Mouse (Mus musculus) heart, embryonic 14.5 days (tissue): Measurements from ENCODE around the gene Zfp108. TPM values are rescaled to one million over a fixed set of nuclear protein-coding genes. Genes with fewer than 3 reads are reported as not detected.

Experiments used
- ATAC-seq: fragments of 200-750 bp; cut with Nextera tagmentation; 2 replicates; pipeline ENCODE4 v1.8.0; 2017; ENCODE audit warnings: low read depth, moderate TSS enrichment; ENCODE audit not compliant: insufficient number of reproducible peaks, insufficient read depth, low FRiP score
- H3K27ac ChIP-seq, 2 experiments: fragments of 200-500 bp in 1 of 2; fragments of 300-500 bp in 1 of 2; sonication (generic) in 1 of 2; replicated peaks in 1 of 2; 2 replicates each; pipeline ENCODE4 v1.5.1; 2012 to 2014; ENCODE audit warnings: low read depth in 2 of 2, low read length in 2 of 2, control low read depth in 1 of 2, mild to moderate bottlenecking in 1 of 2, mixed read lengths in 1 of 2; ENCODE audit not compliant: control insufficient read depth in 1 of 2, insufficient read depth in 1 of 2
- H3K27me3 ChIP-seq: fragments of 300-500 bp; sonication (generic); 2 replicates; pipeline ENCODE4 v1.6.1; 2014; ENCODE audit warnings: mild to moderate bottlenecking, low read length, control low read depth; ENCODE audit not compliant: control insufficient read depth, insufficient read depth
- H3K36me3 ChIP-seq: fragments of 300-500 bp; sonication (generic); 2 replicates; pipeline ENCODE4 v1.6.1; 2014; ENCODE audit warnings: mild to moderate bottlenecking, control low read depth, low read length, mixed read lengths; ENCODE audit not compliant: control insufficient read depth, insufficient read depth
- H3K4me1 ChIP-seq, 2 experiments: fragments of 200-500 bp in 1 of 2; fragments of 300-500 bp in 1 of 2; sonication (generic) in 1 of 2; 2 replicates each; pipeline ENCODE4 v1.6.1; 2012 to 2014; ENCODE audit warnings: low read length in 2 of 2, control low read depth in 1 of 2, mixed read lengths in 1 of 2; ENCODE audit not compliant: control insufficient read depth in 2 of 2, insufficient read depth in 2 of 2
- H3K4me2 ChIP-seq: fragments of 300-500 bp; sonication (generic); 2 replicates; pipeline ENCODE4 v1.6.1; 2014; ENCODE audit warnings: mild to moderate bottlenecking, low read length
- H3K4me3 ChIP-seq, 2 experiments: fragments of 200-500 bp in 1 of 2; fragments of 300-500 bp in 1 of 2; sonication (generic) in 1 of 2; 2 replicates each; pipeline ENCODE4 v1.5.1; 2012 to 2014; ENCODE audit warnings: low read length in 2 of 2, mild to moderate bottlenecking in 2 of 2, control low read depth in 1 of 2, low read depth in 1 of 2, moderate library complexity in 1 of 2; ENCODE audit not compliant: control insufficient read depth in 1 of 2, insufficient read depth in 1 of 2
- H3K9ac ChIP-seq: fragments of 300-500 bp; sonication (generic); 2 replicates; pipeline ENCODE4 v1.6.1; 2014; ENCODE audit warnings: mild to moderate bottlenecking, low read length
- H3K9me3 ChIP-seq: fragments of 300-500 bp; sonication (generic); 2 replicates; pipeline ENCODE4 v1.6.1; 2016; ENCODE audit warnings: low read length, control low read depth; ENCODE audit not compliant: control insufficient read depth
- WGBS: fragments of 180-500 bp; shearing (Covaris S2); extraction: QIAGEN DNeasy Blood & Tissue Kit; methylation state at CpG from one replicate; pipeline ENCODE4 v1.1.7; 2014; 5-methylcytosine and 5-hydroxymethylcytosine counted together
- polyA plus RNA-seq: library from polyadenylated mRNA; unstranded; fragments of >200 nt; fragmentation: Nextera tagmentation; extraction: Ambion mirVana; gene quantifications from 2 replicates; pipeline ENCODE4 v1.2.1, GENCODE M21; 2014

The Zfp108 gene
- polyA plus RNA-seq, 1 experiment from 2014 or later = 2.2 TPM

DNA sequence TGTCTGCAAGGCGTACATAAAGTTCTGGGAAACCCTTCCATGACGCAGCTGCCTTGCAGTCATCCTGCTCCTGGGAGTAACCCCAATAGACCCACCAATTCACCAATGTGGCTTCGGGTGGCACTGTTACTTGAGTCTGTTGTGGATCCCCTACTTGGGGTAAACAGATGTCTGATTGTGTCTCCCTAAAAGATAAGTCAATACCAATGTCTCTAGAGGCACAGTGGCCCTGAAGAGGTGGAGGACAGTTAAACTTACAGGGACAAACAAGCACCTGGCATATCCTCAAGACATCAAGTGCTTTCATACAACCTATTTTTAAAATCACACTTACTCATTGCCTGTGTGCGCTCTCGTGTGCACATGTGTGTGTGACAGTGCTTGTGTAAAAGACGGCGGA, 40.8 kb downstream of the Zfp108 start:
- 95% methylated on average over 7 of the region's 7 CpGs for WGBS
- no peak for ATAC-seq
- no peak overlapping the region for H3K9ac ChIP-seq
- no peaks in the 10 kb centered on the region for H3K9me3 ChIP-seq
- H3K4me3 ChIP-seq = no peak overlapping the region
- H3K36me3 ChIP-seq = peaks cover 68% of the 10 kb centered on the region
- peaks cover 3 to 12% of the 10 kb centered on the region in 2 experiments; a peak in 3 of 4 replicates for H3K4me1 ChIP-seq
- no peak overlapping the region for H3K4me2 ChIP-seq
- H3K27me3 ChIP-seq = no peaks in the 10 kb centered on the region
- no peak overlapping the region for H3K27ac ChIP-seq

DNA sequence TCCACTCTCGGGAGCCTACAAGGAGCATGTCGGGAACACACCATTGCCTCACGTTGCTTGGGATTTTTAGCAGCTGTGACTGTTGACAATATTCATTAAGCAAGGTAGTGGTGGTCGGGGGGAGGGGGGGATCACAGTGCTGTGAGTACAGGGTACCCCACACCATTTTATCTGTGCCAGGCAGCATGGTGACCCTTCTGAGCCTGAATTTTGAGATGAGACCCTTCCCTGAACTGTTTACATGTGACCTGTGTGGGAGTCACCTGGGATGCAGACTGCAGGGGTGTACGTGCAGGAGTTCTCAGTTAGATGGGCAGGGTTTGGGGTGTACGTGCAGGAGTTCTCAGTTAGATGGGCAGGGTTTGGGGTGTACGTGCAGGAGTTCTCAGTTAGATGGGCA, 41.8 kb downstream of the Zfp108 start:
- Histone ChIP-seq H3K4me1 (peaks cover 5 to 16% of the 10 kb centered on the region in 2 experiments; a peak in 3 of 4 replicates), H3K9me3 (no peaks in the 10 kb centered on the region), H3K36me3 (peaks cover 58% of the 10 kb centered on the region), H3K27me3 (no peaks in the 10 kb centered on the region), H3K4me2 (no peak overlapping the region), H3K27ac (no peak overlapping the region), H3K4me3 (no peak overlapping the region), H3K9ac (no peak overlapping the region)
- ATAC-seq = no peak
- WGBS = 90% methylated on average over 7 of the region's 7 CpGs

DNA sequence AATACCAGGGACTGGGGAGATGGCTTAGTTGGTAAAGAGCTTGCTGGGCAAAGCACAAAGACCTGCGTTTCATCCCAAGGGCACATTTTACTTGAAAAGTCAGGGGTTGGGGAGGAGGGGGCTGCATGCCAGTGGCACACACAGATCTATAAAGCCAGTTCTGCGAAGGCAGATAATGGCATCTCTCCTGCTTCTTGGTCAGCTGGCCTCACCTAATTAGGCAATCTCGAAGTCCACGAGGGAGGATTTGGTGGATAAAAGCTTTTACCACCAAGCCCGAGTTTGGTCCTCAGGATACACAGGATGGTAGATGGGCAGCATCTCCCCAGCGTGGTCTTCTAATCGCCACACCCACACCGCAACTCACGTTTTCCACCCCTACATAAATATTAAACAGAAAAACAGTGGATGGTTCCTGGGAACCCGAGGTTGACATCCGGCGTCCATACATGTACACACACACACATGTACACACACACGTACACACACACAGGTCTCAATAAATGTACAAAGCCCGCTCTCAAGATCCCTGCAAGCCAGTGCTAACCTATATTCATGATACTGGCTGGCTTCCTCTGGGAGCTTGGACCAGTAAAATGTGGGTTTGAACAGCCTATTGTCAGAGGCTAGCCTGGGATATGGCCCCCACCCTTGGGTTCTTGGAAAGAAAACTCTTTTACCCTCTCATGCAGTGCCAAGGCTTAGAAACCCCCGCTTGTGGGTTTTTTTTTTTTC, 42.9 kb downstream of the Zfp108 start:
- Histone ChIP-seq H3K4me1 (peaks cover 5 to 16% of the 10 kb centered on the region in 2 experiments; a peak in 3 of 4 replicates), H3K9ac (no peak overlapping the region), H3K36me3 (peaks cover 52% of the 10 kb centered on the region), H3K4me3 (no peak overlapping the region; a peak in 1 of 4 replicates), H3K27ac (no peak overlapping the region), H3K9me3 (no peaks in the 10 kb centered on the region), H3K4me2 (no peak overlapping the region; the same call in 1 of the 2 replicates), H3K27me3 (no peaks in the 10 kb centered on the region)
- ATAC-seq = no peak
- 90% methylated on average over 15 of the region's 15 CpGs for WGBS

DNA sequence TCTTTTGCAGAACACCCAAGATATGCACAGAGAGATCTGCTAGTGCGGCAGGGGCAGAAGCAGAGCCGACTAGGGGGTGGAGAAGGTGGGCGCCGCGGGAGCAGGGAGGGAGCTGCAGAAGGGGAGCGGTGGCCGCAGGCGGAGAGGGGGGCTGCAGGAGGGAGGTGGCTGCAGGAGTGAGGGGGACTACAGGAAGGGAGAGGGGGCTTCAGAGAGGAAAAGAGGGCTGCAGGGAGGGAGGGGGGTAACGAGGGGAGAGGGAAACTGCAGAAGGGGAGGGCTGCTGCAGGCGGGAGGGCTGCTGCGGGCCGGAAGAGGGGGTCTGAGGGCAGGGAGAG, 44.0 kb downstream of the Zfp108 start:
- no peak; the same call in 1 of the 2 replicates for ATAC-seq
- peak overlapping the region; percentile 92 for H3K4me2 ChIP-seq
- no peaks in the 10 kb centered on the region for H3K27me3 ChIP-seq
- H3K36me3 ChIP-seq = peaks cover 52% of the 10 kb centered on the region
- no peaks in the 10 kb centered on the region for H3K9me3 ChIP-seq
- H3K9ac ChIP-seq = peak overlapping the region; percentile 84
- peaks cover 5 to 16% of the 10 kb centered on the region in 2 experiments; a peak in 3 of 4 replicates for H3K4me1 ChIP-seq
- WGBS = under 1% methylated on average over 12 of the region's 12 CpGs
- H3K4me3 ChIP-seq = peak overlapping the region; percentile 58 to 77
- 0 out of 4 replicates have a peak overlapping the region, but pooled peaks of 1 of the 2 experiments have one; percentile 79 for H3K27ac ChIP-seq

DNA sequence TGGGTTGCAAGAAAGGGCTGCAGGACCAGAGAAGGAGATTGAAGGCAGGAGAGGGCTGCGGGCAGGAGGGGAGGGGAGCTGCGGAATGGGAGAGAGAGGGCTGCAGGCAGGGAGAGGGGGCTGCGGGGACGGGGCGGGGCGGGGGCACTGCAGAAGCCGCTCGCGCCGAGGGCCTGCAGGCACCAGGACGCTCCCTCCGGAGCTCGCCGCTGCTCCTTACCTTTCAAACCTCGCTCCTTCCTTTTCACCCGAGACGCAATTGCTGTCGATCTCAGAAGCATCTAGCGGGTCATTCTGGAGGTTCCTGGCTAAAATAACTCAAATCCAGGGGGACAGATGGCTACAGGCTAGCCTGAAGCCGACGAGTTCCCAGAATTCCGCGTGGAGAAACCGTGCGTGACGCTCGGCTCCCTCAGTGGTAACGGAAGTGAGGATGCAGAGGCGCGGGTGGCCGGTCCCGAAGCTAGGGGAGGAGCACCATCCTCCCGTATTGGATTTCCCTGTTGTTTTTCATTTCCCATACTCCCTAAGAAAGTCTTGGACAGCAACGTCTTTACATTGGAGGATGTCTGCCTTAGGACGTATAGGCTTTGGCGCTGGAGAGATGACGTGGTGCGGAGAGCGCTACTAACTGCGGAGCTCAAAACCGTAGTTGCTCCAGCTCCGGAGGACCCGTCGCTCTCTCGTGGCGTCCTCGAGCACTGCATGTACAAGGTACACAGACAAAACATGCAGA, 44.5 kb downstream of the Zfp108 start:
- ATAC-seq = peak; percentile 82
- Histone ChIP-seq H3K4me2 (peak overlapping the region; percentile 92), H3K9ac (peak overlapping the region; percentile 84), H3K27me3 (no peaks in the 10 kb centered on the region), H3K9me3 (no peaks in the 10 kb centered on the region), H3K27ac (peak overlapping the region; percentile 53 to 79), H3K36me3 (peaks cover 47% of the 10 kb centered on the region), H3K4me1 (peaks cover 5 to 16% of the 10 kb centered on the region in 2 experiments; a peak in 3 of 4 replicates), H3K4me3 (peak overlapping the region; percentile 58 to 77)
- under 1% methylated on average over 47 of the region's 47 CpGs for WGBS

DNA sequence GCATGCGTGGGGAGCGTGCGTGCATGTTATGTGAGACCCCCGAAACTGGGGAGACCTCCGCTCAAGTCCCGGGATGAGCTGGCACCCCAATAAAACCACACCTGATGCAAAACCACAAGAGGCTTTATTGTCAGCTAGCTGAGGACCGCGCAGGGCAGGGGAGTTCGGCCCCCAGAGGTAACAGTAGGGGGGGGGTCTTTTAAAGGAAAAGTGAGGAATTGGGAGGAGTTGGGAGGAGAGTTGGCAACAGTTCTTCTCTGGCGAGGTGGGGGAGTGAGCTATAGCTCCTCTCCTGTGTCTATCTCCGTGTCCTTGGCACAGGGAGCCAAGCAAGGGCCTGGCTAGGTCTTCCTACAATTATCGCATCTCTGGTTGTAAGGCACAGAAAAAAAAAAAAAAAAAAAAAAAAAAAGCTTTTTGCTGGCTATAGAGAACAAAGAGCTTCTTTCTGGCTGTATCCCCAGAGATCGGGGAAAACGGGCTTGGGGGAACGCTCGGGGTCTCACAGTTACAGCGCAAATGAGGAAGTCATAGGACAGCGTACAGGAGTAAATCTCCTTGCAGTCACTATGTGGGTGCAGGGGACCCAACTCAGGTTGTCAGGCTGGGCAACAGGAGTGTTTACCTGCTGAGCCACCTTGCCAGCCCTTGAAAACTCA, 45.4 kb downstream of the Zfp108 start:
- peak overlapping the region; percentile 36 to 77 for H3K4me3 ChIP-seq
- no peaks in the 10 kb centered on the region for H3K9me3 ChIP-seq
- WGBS = 2% methylated on average over 18 of the region's 18 CpGs
- peaks cover 43% of the 10 kb centered on the region for H3K36me3 ChIP-seq
- peak overlapping the region; percentile 68 for H3K9ac ChIP-seq
- no peaks in the 10 kb centered on the region for H3K27me3 ChIP-seq
- peaks cover 5 to 16% of the 10 kb centered on the region in 2 experiments; a peak in 3 of 4 replicates for H3K4me1 ChIP-seq
- peak; percentile 23; the same call in 1 of the 2 replicates for ATAC-seq
- no peak overlapping the region; a peak in 1 of 4 replicates for H3K27ac ChIP-seq
- peak overlapping the region; percentile 92 for H3K4me2 ChIP-seq

DNA sequence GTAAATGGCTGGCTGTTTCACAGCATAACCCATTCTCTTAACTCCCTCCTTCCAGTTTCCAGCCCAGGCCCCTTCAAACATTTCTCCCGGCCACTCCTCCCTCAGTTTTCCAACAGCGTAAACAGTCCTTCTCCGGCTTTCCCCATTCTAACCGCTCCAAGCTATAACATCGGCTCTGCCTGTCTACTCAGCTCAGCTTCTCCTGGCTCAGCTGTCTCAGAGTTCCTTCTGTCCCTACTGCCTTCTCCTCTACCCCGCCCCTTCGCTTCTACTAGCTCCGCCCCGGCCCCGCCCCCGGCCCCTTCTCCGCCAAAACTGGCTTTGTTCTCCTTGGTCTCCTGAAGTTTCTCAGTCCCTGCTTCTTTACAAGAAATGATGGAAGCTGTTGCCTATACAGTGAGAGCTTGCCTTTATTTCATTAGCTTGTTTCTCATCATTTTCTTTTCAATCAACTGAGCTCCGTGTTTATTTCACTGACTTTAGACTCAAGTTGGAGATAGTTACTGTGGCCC, 46.2 kb downstream of the Zfp108 start, which contains the start of gene Zfp61:
TSS of gene Zfp61 (minus strand) at position 462 of the 512 bp plus-strand sequence.
- Histone ChIP-seq H3K36me3 (peaks cover 34% of the 10 kb centered on the region), H3K4me1 (peaks cover 5 to 16% of the 10 kb centered on the region in 2 experiments; a peak in 3 of 4 replicates), H3K4me3 (peak within 1 kb of the TSS; percentile 17 to 77), H3K9me3 (no peaks in the 10 kb centered on the region), H3K27me3 (no peaks in the 10 kb centered on the region), H3K27ac (peak within 1 kb of the TSS; percentile 14 to 20; a peak in 2 of 4 replicates), H3K9ac (peak within 1 kb of the TSS; percentile 68; the same call in 1 of the 2 replicates), H3K4me2 (peak within 1 kb of the TSS; percentile 92)
- WGBS = 3% methylated on average over 13 of the region's 13 CpGs
- no peak for ATAC-seq
